Mouse (Mus musculus) limb, embryonic 15.5 days (tissue): ENCODE measurements around the gene Myh9. TPM values are rescaled to one million over a fixed set of nuclear protein-coding genes. Genes with fewer than 3 reads are reported as not detected.
A peak's percentile ranks its signal among the peaks of the same experiment; 100 is the strongest.

Experiments used
- ATAC-seq: fragments of 200-750 bp; cut with Nextera tagmentation; 2 replicates; pipeline ENCODE4 v1.8.0; 2017; ENCODE audit warnings: low read depth, moderate TSS enrichment; ENCODE audit not compliant: insufficient number of reproducible peaks, low FRiP score, low TSS enrichment
- H3K27ac ChIP-seq: fragments of 300-500 bp; sonication (generic); 2 replicates; pipeline ENCODE4 v1.5.1; 2015; ENCODE audit warnings: moderate library complexity, mild to moderate bottlenecking, inconsistent platforms
- H3K27me3 ChIP-seq: fragments of 300-500 bp; sonication (generic); 2 replicates; pipeline ENCODE4 v1.6.1; 2015; ENCODE audit warnings: inconsistent platforms
- H3K36me3 ChIP-seq: fragments of 300-500 bp; sonication (generic); 2 replicates; pipeline ENCODE4 v1.6.1; 2015; ENCODE audit warnings: inconsistent platforms
- H3K4me1 ChIP-seq: fragments of 300-500 bp; sonication (generic); 2 replicates; pipeline ENCODE4 v1.6.1; 2015; ENCODE audit warnings: inconsistent platforms
- H3K4me2 ChIP-seq: fragments of 300-500 bp; sonication (generic); 2 replicates; pipeline ENCODE4 v1.6.1; 2015; ENCODE audit warnings: mild to moderate bottlenecking, inconsistent platforms
- H3K4me3 ChIP-seq: fragments of 300-500 bp; sonication (generic); 2 replicates; pipeline ENCODE4 v1.5.1; 2015; ENCODE audit warnings: mild to moderate bottlenecking, inconsistent platforms
- H3K9ac ChIP-seq: fragments of 300-500 bp; sonication (generic); 2 replicates; pipeline ENCODE4 v1.6.1; 2015; ENCODE audit warnings: inconsistent platforms
- H3K9me3 ChIP-seq: fragments of 300-500 bp; sonication (generic); 2 replicates; pipeline ENCODE4 v1.6.1; 2016; ENCODE audit warnings: inconsistent platforms
- WGBS: fragments of 180-500 bp; shearing (Covaris S2); methylation state at CpG from one replicate; pipeline ENCODE4 v1.1.7; 2015; 5-methylcytosine and 5-hydroxymethylcytosine counted together
- polyA plus RNA-seq: library from polyadenylated mRNA; unstranded; fragments of >200 nt; fragmentation: Nextera tagmentation; extraction: Ambion mirVana; gene quantifications from 2 replicates; pipeline ENCODE4 v1.2.1, GENCODE M21; 2015

Myh9 gene
- 39.9 and 44.1 TPM in 2 replicates for polyA plus RNA-seq

DNA sequence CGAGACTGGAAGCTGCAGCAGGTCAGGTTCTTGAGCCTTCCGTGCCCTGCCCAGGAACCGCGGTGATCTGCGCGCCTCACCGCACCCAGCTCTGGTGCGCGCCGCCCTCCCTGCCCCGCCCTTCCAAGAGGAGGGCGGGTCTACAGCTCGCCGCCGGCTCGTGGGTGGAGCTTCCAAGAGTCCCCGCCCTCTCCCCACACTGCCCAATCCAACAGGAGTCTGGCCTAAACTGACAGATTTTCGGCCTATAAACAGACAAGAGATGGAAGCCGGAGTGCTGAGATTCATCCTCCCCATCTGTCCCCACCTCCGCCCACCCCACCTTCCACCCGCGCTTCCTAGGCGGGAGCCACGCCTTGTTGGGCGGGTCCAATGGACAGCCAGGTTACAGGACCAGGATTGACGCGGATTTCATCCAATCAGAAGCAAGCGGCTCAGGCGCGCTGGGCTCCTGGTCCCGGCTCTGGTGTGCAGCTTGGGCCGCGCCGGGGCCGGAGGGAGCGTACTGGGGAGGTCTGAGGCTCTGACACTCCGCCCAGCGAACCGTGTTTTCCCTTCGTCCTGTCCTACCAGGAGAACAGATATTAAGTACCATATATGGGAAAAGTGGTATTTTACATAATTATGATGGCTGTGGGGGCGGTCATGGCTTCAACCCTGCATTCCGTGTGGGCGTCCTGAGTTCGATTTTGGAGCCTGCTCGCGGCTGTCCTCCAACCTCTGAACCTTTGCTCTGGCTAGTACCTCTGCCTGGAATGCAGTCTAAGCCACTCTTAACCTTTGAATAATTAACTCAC lies at the start of gene Myh9:
Gene Myh9 (minus strand): TSS at position 129 of the 797 bp plus-strand sequence.
- WGBS, result under 1% methylated on average over 46 of the region's 46 CpGs
- peak within 1 kb of the TSS; percentile 63 for H3K9ac ChIP-seq
- peaks cover 37% of the 10 kb centered on the region for H3K4me1 ChIP-seq
- H3K27me3 ChIP-seq, result no peaks in the 10 kb centered on the region
- peak within 1 kb of the TSS; percentile 84 for H3K4me2 ChIP-seq
- peak; percentile 97 for ATAC-seq
- H3K27ac ChIP-seq, result peak within 1 kb of the TSS; percentile 90
- H3K4me3 ChIP-seq, result peak within 1 kb of the TSS; percentile 96
- H3K36me3 ChIP-seq, result no peaks in the 10 kb centered on the region
- H3K9me3 ChIP-seq, result no peaks in the 10 kb centered on the region

GRCm38 (mm10) chr15:77891766-77892165 lies 49.8 kb upstream of the Myh9 start:
- H3K4me3 ChIP-seq, result no peak overlapping the region
- H3K27ac ChIP-seq, result no peak overlapping the region
- H3K9ac ChIP-seq, result no peak overlapping the region
- H3K27me3 ChIP-seq, result no peaks in the 10 kb centered on the region
- WGBS, result 83% methylated on average over 8 of the region's 8 CpGs
- no peak overlapping the region for H3K4me2 ChIP-seq
- H3K36me3 ChIP-seq, result no peaks in the 10 kb centered on the region
- no peak for ATAC-seq
- peaks cover 4% of the 10 kb centered on the region; the same call in 1 of the 2 replicates for H3K4me1 ChIP-seq
- H3K9me3 ChIP-seq, result no peaks in the 10 kb centered on the region

- no peak overlapping the region for H3K27ac ChIP-seq
- WGBS, result 20% methylated on average over 4 of the region's 4 CpGs
- H3K9ac ChIP-seq, result no peak overlapping the region
These were observed 47.9 kb upstream of the Myh9 start for GRCm38 (mm10) chr15:77889761-77890422.

GRCm38 (mm10) chr15:77888286-77888685 lies 46.3 kb upstream of the Myh9 start:
- no peak overlapping the region for H3K4me3 ChIP-seq
- H3K4me2 ChIP-seq, result no peak overlapping the region
- no peaks in the 10 kb centered on the region for H3K9me3 ChIP-seq
- peaks cover 10% of the 10 kb centered on the region for H3K4me1 ChIP-seq
- no peak for ATAC-seq
- no peak overlapping the region for H3K27ac ChIP-seq
- no peaks in the 10 kb centered on the region for H3K27me3 ChIP-seq
- no peaks in the 10 kb centered on the region for H3K36me3 ChIP-seq
- WGBS, result 67% methylated on average over 7 of the region's 7 CpGs
- H3K9ac ChIP-seq, result no peak overlapping the region

More at GRCm38 (mm10) chr15:77889761-77890422, 47.9 kb upstream of the Myh9 start:
- Histone ChIP-seq H3K27me3 (no peaks in the 10 kb centered on the region), H3K4me1 (peaks cover 6% of the 10 kb centered on the region; the same call in 1 of the 2 replicates), H3K4me3 (no peak overlapping the region), H3K9me3 (no peaks in the 10 kb centered on the region), H3K4me2 (no peak overlapping the region), H3K36me3 (no peaks in the 10 kb centered on the region)
- ATAC-seq, result no peak

- H3K4me3 ChIP-seq, result no peak overlapping the region
- no peak overlapping the region for H3K4me2 ChIP-seq
- no peak overlapping the region for H3K9ac ChIP-seq
- H3K4me1 ChIP-seq, result peaks cover 20% of the 10 kb centered on the region
- no peaks in the 10 kb centered on the region for H3K36me3 ChIP-seq
- ATAC-seq, result no peak
- no peak overlapping the region for H3K27ac ChIP-seq
- H3K27me3 ChIP-seq, result no peaks in the 10 kb centered on the region
- no peaks in the 10 kb centered on the region for H3K9me3 ChIP-seq
- 67% methylated on average over 1 of the region's 1 CpGs for WGBS
These were observed 45.1 kb upstream of the Myh9 start for GRCm38 (mm10) chr15:77887093-77887488.

GRCm38 (mm10) chr15:77886369-77887092 lies 44.6 kb upstream of the Myh9 start:
- Histone ChIP-seq H3K36me3 (no peaks in the 10 kb centered on the region), H3K4me1 (peaks cover 25% of the 10 kb centered on the region), H3K27ac (no peak overlapping the region), H3K27me3 (no peaks in the 10 kb centered on the region), H3K4me3 (no peak overlapping the region), H3K9me3 (no peaks in the 10 kb centered on the region), H3K4me2 (no peak overlapping the region), H3K9ac (no peak overlapping the region)
- ATAC-seq, result no peak
- WGBS, result 94% methylated on average over 4 of the region's 5 CpGs

GRCm38 (mm10) chr15:77885945-77886344 lies 44.0 kb upstream of the Myh9 start:
- no peak for ATAC-seq
- 74% methylated on average over 4 of the region's 4 CpGs for WGBS
- Histone ChIP-seq H3K9ac (no peak overlapping the region), H3K4me1 (peaks cover 25% of the 10 kb centered on the region), H3K4me3 (no peak overlapping the region), H3K27ac (no peak overlapping the region), H3K36me3 (no peaks in the 10 kb centered on the region), H3K4me2 (no peak overlapping the region), H3K27me3 (no peaks in the 10 kb centered on the region), H3K9me3 (no peaks in the 10 kb centered on the region)

- Histone ChIP-seq H3K36me3 (no peaks in the 10 kb centered on the region), H3K27me3 (no peaks in the 10 kb centered on the region), H3K4me2 (no peak overlapping the region), H3K4me3 (no peak overlapping the region), H3K9me3 (no peaks in the 10 kb centered on the region), H3K9ac (no peak overlapping the region), H3K27ac (no peak overlapping the region), H3K4me1 (peaks cover 25% of the 10 kb centered on the region)
- no peak for ATAC-seq
- WGBS, result 80% methylated on average over 6 of the region's 6 CpGs
These were observed 43.2 kb upstream of the Myh9 start for GRCm38 (mm10) chr15:77885159-77885558.

DNA sequence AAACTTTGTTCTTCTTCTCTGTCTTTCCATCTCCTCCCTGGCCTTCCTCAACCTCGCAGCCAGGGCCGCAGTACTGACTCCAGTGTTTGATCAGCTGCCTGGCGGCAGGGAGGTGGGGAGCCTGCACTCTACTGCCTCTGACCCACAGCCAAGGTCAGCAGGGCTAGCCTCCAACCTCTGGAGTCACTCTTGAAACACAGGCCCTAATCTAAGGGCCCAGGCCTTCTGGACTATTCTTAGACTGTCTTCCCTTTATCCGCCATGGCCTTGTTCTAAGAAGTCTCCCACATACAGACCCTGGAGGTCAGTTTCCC lies 41.7 kb upstream of the Myh9 start:
- Histone ChIP-seq H3K36me3 (no peaks in the 10 kb centered on the region), H3K4me2 (no peak overlapping the region), H3K4me3 (no peak overlapping the region), H3K27ac (peak overlapping the region; percentile 69; the same call in 1 of the 2 replicates), H3K9me3 (no peaks in the 10 kb centered on the region), H3K27me3 (no peaks in the 10 kb centered on the region), H3K9ac (no peak overlapping the region), H3K4me1 (peaks cover 25% of the 10 kb centered on the region)
- 68% methylated on average over 4 of the region's 4 CpGs for WGBS
- no peak for ATAC-seq

DNA sequence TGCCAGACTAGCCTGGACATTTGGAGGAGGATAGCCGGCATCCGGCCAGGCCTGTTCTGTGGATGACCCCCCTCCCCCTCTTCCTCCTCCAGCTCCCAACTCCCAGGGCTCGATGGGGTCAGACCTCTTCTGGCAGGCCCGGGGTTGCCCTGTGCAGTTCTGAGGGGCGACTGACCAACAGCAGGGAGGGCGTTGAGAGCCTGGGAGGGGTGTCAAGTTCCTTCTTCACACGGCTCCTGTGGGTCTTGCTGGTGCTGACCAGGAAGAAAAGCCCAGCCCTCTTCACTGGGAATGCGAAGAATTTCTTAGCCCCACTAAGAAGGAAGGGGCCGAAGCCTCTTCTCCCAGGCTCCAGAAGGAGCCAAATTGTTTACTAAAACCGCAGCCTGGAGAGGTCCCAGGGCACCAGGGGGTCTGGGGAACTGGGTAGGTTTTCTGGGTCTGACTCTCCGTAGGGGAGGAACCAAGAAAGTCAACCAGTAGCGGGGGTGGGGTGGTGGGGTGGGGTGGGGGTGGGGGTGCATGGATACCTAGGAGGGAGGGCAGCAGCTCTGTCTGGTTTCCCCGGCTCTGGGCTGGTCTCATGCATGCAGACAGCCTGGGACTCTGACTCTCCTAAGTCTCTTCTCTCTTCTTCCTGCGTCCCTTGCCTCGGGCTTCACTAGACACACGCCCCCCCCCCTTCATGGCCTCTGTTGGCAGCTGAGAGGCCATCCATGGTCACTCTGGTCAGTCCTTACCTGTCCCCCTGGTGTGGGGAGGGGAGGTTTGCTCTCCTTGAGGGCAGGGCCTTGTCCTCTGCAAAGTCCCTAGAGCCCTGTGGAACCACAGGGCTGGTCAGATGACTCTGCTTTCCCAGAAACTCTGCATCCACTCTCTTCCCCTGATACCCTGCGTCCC lies 41.1 kb upstream of the Myh9 start:
- H3K36me3 ChIP-seq, result no peaks in the 10 kb centered on the region
- H3K4me2 ChIP-seq, result 0 out of 2 replicates have a peak overlapping the region, but pooled peaks have one; percentile 17
- 18% methylated on average over 15 of the region's 17 CpGs for WGBS
- H3K9ac ChIP-seq, result no peak overlapping the region
- H3K27ac ChIP-seq, result peak overlapping the region; percentile 69
- H3K9me3 ChIP-seq, result no peaks in the 10 kb centered on the region
- no peak overlapping the region for H3K4me3 ChIP-seq
- H3K27me3 ChIP-seq, result no peaks in the 10 kb centered on the region
- H3K4me1 ChIP-seq, result peaks cover 25% of the 10 kb centered on the region
- peak; percentile 46; the same call in 1 of the 2 replicates for ATAC-seq

DNA sequence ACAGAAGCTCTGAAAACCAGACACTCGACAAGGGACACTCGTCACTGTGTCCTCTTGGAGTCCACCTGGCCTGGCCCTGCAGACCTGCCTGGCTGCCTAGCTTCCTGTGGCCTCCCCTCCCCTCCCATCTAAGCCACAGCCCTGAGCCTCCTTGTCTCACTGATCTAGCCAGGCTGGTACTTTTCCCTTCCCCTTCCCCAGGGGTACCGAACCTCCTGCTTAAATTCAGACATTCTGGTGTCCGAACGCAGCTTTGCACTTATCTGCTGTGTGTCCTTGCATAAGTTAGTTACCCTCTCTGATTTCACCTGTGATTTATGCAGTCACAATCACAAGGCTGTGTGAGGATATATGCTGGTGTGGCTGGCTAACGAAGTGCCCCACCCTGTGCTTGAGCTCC lies 40.3 kb upstream of the Myh9 start:
- Histone ChIP-seq H3K4me2 (no peak overlapping the region), H3K27ac (peak overlapping the region; percentile 69), H3K4me1 (peaks cover 25% of the 10 kb centered on the region), H3K4me3 (no peak overlapping the region), H3K9me3 (no peaks in the 10 kb centered on the region), H3K36me3 (no peaks in the 10 kb centered on the region), H3K27me3 (no peaks in the 10 kb centered on the region), H3K9ac (no peak overlapping the region)
- 53% methylated on average over 6 of the region's 6 CpGs for WGBS
- no peak for ATAC-seq
